Mouse (Mus musculus): ENCODE data around the gene Pole4. TPM values are rescaled to one million over a fixed set of nuclear protein-coding genes. Genes with fewer than 3 reads are reported as not detected.

Gene Pole4
- polyA plus RNA-seq, 1 experiment from 2014 or later = 57.4 TPM

DNA sequence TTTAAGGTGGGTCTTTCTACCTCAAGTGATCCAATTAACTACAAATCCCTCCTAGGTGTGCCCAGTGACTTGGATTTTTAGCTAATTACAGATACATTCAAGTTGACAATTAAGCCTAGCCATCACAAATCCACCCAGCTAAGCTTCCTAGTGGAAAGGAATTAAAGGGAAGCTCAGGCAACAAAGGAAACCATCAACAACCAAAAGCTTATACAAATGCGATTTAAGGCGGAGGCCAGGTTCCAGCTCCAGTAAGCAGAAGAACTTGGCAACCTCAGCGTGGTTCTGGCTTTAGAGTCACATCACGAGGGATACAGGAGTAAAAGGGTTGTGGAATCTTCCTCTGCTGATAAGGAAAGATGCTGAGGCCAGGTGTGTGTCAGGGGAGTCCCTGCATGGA is 92.0 kb downstream of the Pole4 start:
- Histone ChIP-seq H3K4me1 (ENCODE audit: insufficient read depth, low read depth, low read length) (no peaks in the 10 kb centered on the region), H3K36me3 (ENCODE audit: insufficient read depth, low read length) (no peaks in the 10 kb centered on the region), H3K4me2 (replicated peaks; ENCODE audit: low read depth, low read length) (no peak overlapping the region), H3K27ac (ENCODE audit: low read length) (no peak overlapping the region), H3K9me3 (ENCODE audit: low read length) (no peaks in the 10 kb centered on the region), H3K27me3 (replicated peaks; ENCODE audit: insufficient read depth, low read length) (no peaks in the 10 kb centered on the region), H3K9ac (replicated peaks; ENCODE audit: low read depth) (no peak overlapping the region), H3K4me3 (ENCODE audit: low read depth, low read length) (no peak overlapping the region)
- TF ChIP-seq EP300 (IDR thresholded peaks at IDR 0.05) (no peak), CTCF (IDR thresholded peaks at IDR 0.05) (no peak)
- ATAC-seq (no peak), DNase-seq (ENCODE audit: low spot score) (no peak)
- 77% methylated on average over 4 of the region's 4 CpGs for WGBS

DNA sequence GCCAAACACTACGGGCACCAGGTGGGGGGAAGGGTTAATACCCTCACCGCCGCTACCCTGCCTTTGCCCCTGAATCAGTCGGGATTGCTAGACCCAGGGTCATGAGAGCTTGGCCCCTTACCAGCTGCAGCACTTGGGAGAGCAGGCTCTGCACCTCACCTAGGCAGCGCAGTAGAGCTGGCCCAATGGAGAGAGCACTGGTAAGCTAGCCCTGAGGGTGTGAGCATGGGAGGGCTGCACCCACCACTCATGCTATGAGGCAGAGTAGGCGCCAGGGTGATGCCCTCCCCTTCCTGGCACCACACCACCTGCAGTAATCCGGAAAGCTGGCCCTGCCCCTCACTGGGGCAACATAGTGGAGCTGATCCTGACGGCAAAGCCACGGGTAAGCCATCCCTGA is 94.1 kb downstream of the Pole4 start:
- 66% methylated on average over 9 of the region's 9 CpGs for WGBS
- no peak for TF ChIP-seq EP300 (IDR thresholded peaks at IDR 0.05)
- TF ChIP-seq CTCF (IDR thresholded peaks at IDR 0.05) = no peak
- no peak overlapping the region for H3K27ac ChIP-seq (ENCODE audit: low read length)
- no peaks in the 10 kb centered on the region for H3K4me1 ChIP-seq (ENCODE audit: insufficient read depth, low read depth, low read length)
- no peaks in the 10 kb centered on the region for H3K9me3 ChIP-seq (ENCODE audit: low read length)
- no peak overlapping the region for H3K4me2 ChIP-seq (replicated peaks; ENCODE audit: low read depth, low read length)
- no peaks in the 10 kb centered on the region for H3K36me3 ChIP-seq (ENCODE audit: insufficient read depth, low read length)
- H3K9ac ChIP-seq (replicated peaks; ENCODE audit: low read depth) = no peak overlapping the region
- no peak overlapping the region for H3K4me3 ChIP-seq (ENCODE audit: low read depth, low read length)
- DNase-seq (ENCODE audit: low spot score) (no peak), ATAC-seq (no peak)
- no peaks in the 10 kb centered on the region for H3K27me3 ChIP-seq (replicated peaks; ENCODE audit: insufficient read depth, low read length)

DNA sequence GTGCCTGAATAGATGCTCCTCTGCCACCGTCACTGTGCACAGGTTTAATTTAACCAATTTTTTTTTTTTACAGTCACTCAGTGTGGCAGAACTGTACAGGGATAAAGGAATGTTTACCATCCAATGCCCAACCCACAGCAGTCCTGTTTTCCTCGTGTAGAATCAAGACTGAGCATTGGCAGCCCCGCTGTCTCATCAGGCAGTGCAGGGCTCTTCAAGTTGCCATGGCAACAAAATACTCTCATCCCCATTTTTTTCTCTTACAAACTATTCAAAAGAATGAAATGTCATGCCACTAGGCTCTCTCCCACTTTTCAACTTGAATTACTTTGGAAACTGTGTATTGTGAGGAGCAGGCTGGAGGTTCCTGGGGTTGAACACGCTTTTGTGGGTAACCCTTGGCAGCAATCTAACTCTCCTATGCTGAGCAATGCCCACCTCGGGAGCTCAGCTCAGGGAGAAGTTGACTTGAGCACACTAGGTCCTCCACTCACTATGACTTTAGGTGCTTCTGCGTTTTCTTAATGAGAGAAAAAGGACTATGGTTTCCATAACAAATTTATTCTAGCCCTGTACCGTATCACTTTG is 95.7 kb downstream of the Pole4 start:
- Histone ChIP-seq H3K9ac (replicated peaks; ENCODE audit: low read depth) (no peak overlapping the region), H3K4me1 (ENCODE audit: insufficient read depth, low read depth, low read length) (no peaks in the 10 kb centered on the region), H3K27me3 (replicated peaks; ENCODE audit: insufficient read depth, low read length) (no peaks in the 10 kb centered on the region), H3K4me2 (replicated peaks; ENCODE audit: low read depth, low read length) (no peak overlapping the region), H3K36me3 (ENCODE audit: insufficient read depth, low read length) (no peaks in the 10 kb centered on the region), H3K9me3 (ENCODE audit: low read length) (no peaks in the 10 kb centered on the region), H3K27ac (ENCODE audit: low read length) (no peak overlapping the region), H3K4me3 (ENCODE audit: low read depth, low read length) (no peak overlapping the region)
- TF ChIP-seq EP300 (IDR thresholded peaks at IDR 0.05) (no peak), CTCF (IDR thresholded peaks at IDR 0.05) (no peak)
- DNase-seq (ENCODE audit: low spot score) (no peak), ATAC-seq (no peak)
- WGBS = 64% methylated on average over 7 of the region's 7 CpGs

DNA sequence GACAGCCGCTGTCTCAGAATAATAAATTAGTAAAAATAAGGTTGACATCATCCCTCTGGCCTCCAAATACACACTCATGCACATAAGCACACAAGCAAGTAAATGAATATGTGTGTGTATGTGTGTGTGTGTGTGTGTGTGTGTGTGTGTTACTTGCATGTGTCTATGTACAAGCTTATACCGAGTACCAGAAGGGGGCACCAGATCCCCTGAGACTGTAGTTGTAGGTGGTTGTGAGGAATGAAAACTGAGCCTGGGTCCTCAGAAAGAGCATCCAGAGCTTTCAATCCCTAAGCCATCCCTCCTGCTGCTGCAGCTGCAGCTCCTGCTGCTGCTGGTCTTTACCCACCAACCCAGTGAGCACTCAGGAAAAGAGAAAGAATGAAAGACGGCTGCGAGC is 96.4 kb downstream of the Pole4 start:
- Histone ChIP-seq H3K27me3 (replicated peaks; ENCODE audit: insufficient read depth, low read length) (no peaks in the 10 kb centered on the region), H3K27ac (ENCODE audit: low read length) (no peak overlapping the region), H3K9me3 (ENCODE audit: low read length) (no peaks in the 10 kb centered on the region), H3K9ac (replicated peaks; ENCODE audit: low read depth) (no peak overlapping the region), H3K4me2 (replicated peaks; ENCODE audit: low read depth, low read length) (no peak overlapping the region), H3K4me3 (ENCODE audit: low read depth, low read length) (no peak overlapping the region), H3K4me1 (ENCODE audit: insufficient read depth, low read depth, low read length) (no peaks in the 10 kb centered on the region), H3K36me3 (ENCODE audit: insufficient read depth, low read length) (no peaks in the 10 kb centered on the region)
- ATAC-seq (no peak), DNase-seq (ENCODE audit: low spot score) (no peak)
- 96% methylated on average over 4 of the region's 4 CpGs for WGBS
- TF ChIP-seq EP300 (IDR thresholded peaks at IDR 0.05) = no peak
- TF ChIP-seq CTCF (IDR thresholded peaks at IDR 0.05) = no peak

DNA sequence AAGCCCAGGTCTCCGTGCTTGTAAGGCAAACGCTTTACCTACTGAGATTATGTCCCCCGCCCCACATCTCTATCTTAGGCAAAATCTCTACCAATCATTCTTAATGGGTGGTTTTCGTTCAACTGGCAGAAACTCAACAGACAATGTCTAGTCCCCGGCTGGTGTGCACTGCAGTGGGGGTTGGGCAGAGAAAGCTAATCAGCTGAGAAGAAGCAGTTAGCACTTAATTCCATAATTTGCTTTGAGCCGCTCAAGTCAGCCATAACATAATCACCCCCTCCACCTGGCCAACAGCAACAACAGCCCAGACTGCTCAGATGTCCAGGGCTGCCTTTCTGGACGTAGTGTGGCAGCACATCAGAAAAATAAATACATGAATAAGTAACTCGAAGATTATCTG is 100.4 kb downstream of the Pole4 start:
- no peaks in the 10 kb centered on the region for H3K36me3 ChIP-seq (ENCODE audit: insufficient read depth, low read length)
- no peaks in the 10 kb centered on the region for H3K27me3 ChIP-seq (replicated peaks; ENCODE audit: insufficient read depth, low read length)
- ATAC-seq = no peak
- no peak overlapping the region for H3K4me2 ChIP-seq (replicated peaks; ENCODE audit: low read depth, low read length)
- H3K4me3 ChIP-seq (ENCODE audit: low read depth, low read length) = no peak overlapping the region
- H3K9me3 ChIP-seq (ENCODE audit: low read length) = no peaks in the 10 kb centered on the region
- 62% methylated on average over 8 of the region's 8 CpGs for WGBS
- H3K4me1 ChIP-seq (ENCODE audit: insufficient read depth, low read depth, low read length) = no peaks in the 10 kb centered on the region
- TF ChIP-seq CTCF (IDR thresholded peaks at IDR 0.05) (no peak), EP300 (IDR thresholded peaks at IDR 0.05) (no peak)
- no peak overlapping the region for H3K27ac ChIP-seq (ENCODE audit: low read length)
- no peak overlapping the region for H3K9ac ChIP-seq (replicated peaks; ENCODE audit: low read depth)
- no peak for DNase-seq (ENCODE audit: low spot score)

DNA sequence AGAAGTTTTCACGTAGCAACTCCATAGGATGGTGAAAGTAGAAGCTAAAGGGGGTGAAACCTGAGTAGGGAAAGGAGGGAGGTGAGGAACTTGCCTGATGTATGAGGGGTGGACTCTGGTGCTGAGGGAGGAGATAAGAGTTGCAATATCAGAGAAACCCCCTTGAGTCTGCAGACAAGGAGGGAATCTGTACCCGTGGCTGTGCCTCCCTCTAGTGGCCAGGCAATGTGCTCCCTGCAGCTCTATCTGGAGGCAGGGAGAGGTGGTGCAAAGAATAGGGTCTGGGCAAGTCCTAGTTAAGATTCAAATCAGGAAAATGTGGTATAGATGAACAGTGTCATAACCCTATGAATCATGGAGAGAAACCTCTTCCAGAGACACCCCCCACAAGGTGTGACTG is 101.5 kb downstream of the Pole4 start:
- 27% methylated on average over 2 of the region's 2 CpGs for WGBS
- H3K27me3 ChIP-seq (replicated peaks; ENCODE audit: insufficient read depth, low read length) = no peaks in the 10 kb centered on the region
- H3K9ac ChIP-seq (replicated peaks; ENCODE audit: low read depth) = no peak overlapping the region
- H3K4me1 ChIP-seq (ENCODE audit: insufficient read depth, low read depth, low read length) = no peaks in the 10 kb centered on the region
- no peaks in the 10 kb centered on the region for H3K9me3 ChIP-seq (ENCODE audit: low read length)
- no peaks in the 10 kb centered on the region for H3K36me3 ChIP-seq (ENCODE audit: insufficient read depth, low read length)
- DNase-seq (ENCODE audit: low spot score) (peak; percentile 24), ATAC-seq (no peak)
- no peak overlapping the region for H3K4me3 ChIP-seq (ENCODE audit: low read depth, low read length)
- H3K4me2 ChIP-seq (replicated peaks; ENCODE audit: low read depth, low read length) = no peak overlapping the region
- no peak overlapping the region for H3K27ac ChIP-seq (ENCODE audit: low read length)
- TF ChIP-seq EP300 (IDR thresholded peaks at IDR 0.05) (no peak), CTCF (IDR thresholded peaks at IDR 0.05) (peak; percentile 73)

DNA sequence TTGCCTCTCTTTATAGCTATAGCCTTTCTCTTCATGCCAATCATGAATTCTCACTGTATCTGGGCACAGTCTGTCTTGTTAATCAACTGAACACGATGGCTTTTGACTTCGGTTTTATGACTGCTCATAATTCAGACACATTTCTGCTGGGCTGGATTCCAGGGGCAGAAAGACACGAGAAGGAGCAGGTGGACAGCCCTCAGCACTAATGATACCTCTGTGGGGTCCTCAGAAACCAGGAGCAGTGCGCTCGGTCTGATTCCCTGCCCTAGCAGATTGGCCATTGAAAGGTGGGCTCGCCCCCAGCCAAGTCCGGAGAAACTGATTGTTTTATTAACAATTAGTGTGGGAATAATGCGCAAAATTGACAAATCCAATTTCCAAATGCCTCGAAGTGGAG is 101.9 kb downstream of the Pole4 start:
- TF ChIP-seq EP300 (IDR thresholded peaks at IDR 0.05) (no peak), CTCF (IDR thresholded peaks at IDR 0.05) (no peak)
- Histone ChIP-seq H3K4me2 (replicated peaks; ENCODE audit: low read depth, low read length) (no peak overlapping the region), H3K9me3 (ENCODE audit: low read length) (no peaks in the 10 kb centered on the region), H3K4me1 (ENCODE audit: insufficient read depth, low read depth, low read length) (no peaks in the 10 kb centered on the region), H3K27me3 (replicated peaks; ENCODE audit: insufficient read depth, low read length) (no peaks in the 10 kb centered on the region), H3K4me3 (ENCODE audit: low read depth, low read length) (no peak overlapping the region), H3K27ac (ENCODE audit: low read length) (no peak overlapping the region), H3K36me3 (ENCODE audit: insufficient read depth, low read length) (no peaks in the 10 kb centered on the region), H3K9ac (replicated peaks; ENCODE audit: low read depth) (no peak overlapping the region)
- WGBS = 79% methylated on average over 9 of the region's 9 CpGs
- no peak for ATAC-seq
- DNase-seq (ENCODE audit: low spot score) = no peak

All from lung, postnatal 0 days (tissue).